ENCODE assay signal across 29 mouse cellular contexts in genomic region chr16:26669081-26669480, GRCm38 (mm10).
DNase-seq lines count a peak whose midpoint lies in the region; ATAC-seq and TF ChIP-seq lines count a peak whose summit lies in the region.
"Had no signal": no experiment of that assay in that cellular context is flagged by ENCODE, and none has a peak within 500 bp of the region (broad histone marks: within the 10 kb centered on the region; RNA-seq: fewer than 3 reads in every experiment).

No protein-coding gene starts in this region.

- TF ChIP-seq CTCF in layer of hippocampus, adult 2 months (conservative IDR thresholded peaks at IDR 0.05), result no peak
- TF ChIP-seq CTCF in embryonic fibroblast, embryonic 13.5 days (IDR thresholded peaks at IDR 0.05; ENCODE audit: borderline replicate concordance, insufficient read depth, low read length), result no peak

- no peak overlapping the region for H3K4me3 ChIP-seq in layer of hippocampus, adult 2 months
- no peak overlapping the region for H3K4me3 ChIP-seq in embryonic fibroblast, embryonic 13.5 days (ENCODE audit: insufficient read depth, low read length)
- H3K4me3 ChIP-seq in neural tube, embryonic 15.5 days (replicated peaks), result no peak overlapping the region
- H3K4me3 ChIP-seq: embryonic facial prominence, embryonic 13.5 days; erythroblast, embryonic 14.5 days; forebrain, embryonic 13.5 days; heart, embryonic 12.5 days; hindbrain, embryonic 10.5 days; hindbrain, embryonic 15.5 days; kidney, embryonic 15.5 days; midbrain, embryonic 13.5 days; neural tube, embryonic 13.5 days; stomach, embryonic 15.5 days had no signal

- 0 out of 2 replicates have a peak, but pooled peaks have one; percentile 23 for ATAC-seq in megakaryocyte progenitor cell, adult 5-6 weeks (replicated peaks; ENCODE audit: poor library complexity)
- no peak for ATAC-seq in neural tube, embryonic 15.5 days (ENCODE audit: low FRiP score)
- ATAC-seq: forebrain, embryonic 13.5 days; inflammation-experienced regulatory T-cells, adult 6 months; midbrain, embryonic 13.5 days had no signal

- no peaks in the 10 kb centered on the region; the same call in 1 of the 2 replicates for H3K4me1 ChIP-seq in embryonic fibroblast, embryonic 13.5 days (ENCODE audit: control insufficient read depth, insufficient read depth, low read length)
- H3K4me1 ChIP-seq in neural tube, embryonic 15.5 days, result no peaks in the 10 kb centered on the region
- H3K4me1 ChIP-seq: embryonic facial prominence, embryonic 13.5 days; forebrain, embryonic 13.5 days; heart, embryonic 12.5 days; hindbrain, embryonic 10.5 days; hindbrain, embryonic 15.5 days; kidney, embryonic 15.5 days; midbrain, embryonic 13.5 days; neural tube, embryonic 13.5 days; stomach, embryonic 15.5 days had no signal

- H3K27me3 ChIP-seq in neural tube, embryonic 15.5 days (replicated peaks), result no peaks in the 10 kb centered on the region
- H3K27me3 ChIP-seq: embryonic facial prominence, embryonic 13.5 days; forebrain, embryonic 13.5 days; heart, embryonic 12.5 days; hindbrain, embryonic 15.5 days; kidney, embryonic 15.5 days; midbrain, embryonic 13.5 days; neural tube, embryonic 13.5 days; stomach, embryonic 15.5 days had no signal

- no peak for DNase-seq in layer of hippocampus, adult 2 months (ENCODE audit: low spot score in 2 of 2)
- DNase-seq in layer of hippocampus, adult 9-11 months, result no peak
- peak; percentile 58 for DNase-seq in Muller cell, postnatal 12 days (ENCODE audit: inconsistent ontology term)
- no peak for DNase-seq in layer of hippocampus, postnatal 25 days (ENCODE audit: extremely low spot score in 1 of 2, low spot score in 1 of 2)
- DNase-seq: adrenal gland, postnatal 10 days; B cell, adult 2 months; cerebellum, adult 8-10 months; gastrocnemius, postnatal 10 days; heart, adult 11 months; kidney, adult 11 months; kidney, postnatal 4 days; left cerebral cortex, postnatal 4 days; lung, embryonic 14.5 days; lung, postnatal 4 days had no signal

- H3K9me3 ChIP-seq in neural tube, embryonic 15.5 days (replicated peaks), result no peaks in the 10 kb centered on the region
- H3K9me3 ChIP-seq: embryonic facial prominence, embryonic 13.5 days; forebrain, embryonic 13.5 days; heart, embryonic 12.5 days; hindbrain, embryonic 10.5 days; hindbrain, embryonic 15.5 days; kidney, embryonic 15.5 days; midbrain, embryonic 13.5 days; neural tube, embryonic 13.5 days; stomach, embryonic 15.5 days had no signal

- 65% methylated on average over 2 of the region's 2 CpGs for WGBS in neural tube, embryonic 15.5 days

- H3K27ac ChIP-seq in layer of hippocampus, adult 2 months, result peak overlapping the region; percentile 40; the same call in 1 of the 2 replicates
- H3K27ac ChIP-seq in embryonic fibroblast, embryonic 13.5 days (ENCODE audit: insufficient read depth, low read length), result peak overlapping the region; percentile 34; the same call in 1 of the 2 replicates
- no peak overlapping the region for H3K27ac ChIP-seq in neural tube, embryonic 15.5 days (replicated peaks)
- H3K27ac ChIP-seq: embryonic facial prominence, embryonic 13.5 days; forebrain, embryonic 13.5 days; hindbrain, embryonic 10.5 days; hindbrain, embryonic 15.5 days; kidney, embryonic 15.5 days; liver, embryonic 14.5 days; midbrain, embryonic 13.5 days; neural tube, embryonic 13.5 days; stomach, embryonic 15.5 days had no signal

- no peak overlapping the region for H3K9ac ChIP-seq in neural tube, embryonic 15.5 days (replicated peaks)
- H3K9ac ChIP-seq: embryonic facial prominence, embryonic 13.5 days; forebrain, embryonic 13.5 days; heart, embryonic 12.5 days; hindbrain, embryonic 15.5 days; kidney, embryonic 15.5 days; liver, embryonic 14.5 days; lung, embryonic 14.5 days; midbrain, embryonic 13.5 days; neural tube, embryonic 13.5 days; stomach, embryonic 15.5 days had no signal

- H3K36me3 ChIP-seq in neural tube, embryonic 15.5 days, result no peaks in the 10 kb centered on the region
- H3K36me3 ChIP-seq: embryonic facial prominence, embryonic 13.5 days; heart, embryonic 12.5 days; hindbrain, embryonic 10.5 days; hindbrain, embryonic 15.5 days; kidney, embryonic 15.5 days; midbrain, embryonic 13.5 days; neural tube, embryonic 13.5 days; stomach, embryonic 15.5 days had no signal

- no peak overlapping the region for H3K4me2 ChIP-seq in neural tube, embryonic 15.5 days
- H3K4me2 ChIP-seq: embryonic facial prominence, embryonic 13.5 days; forebrain, embryonic 13.5 days; heart, embryonic 12.5 days; hindbrain, embryonic 15.5 days; kidney, embryonic 15.5 days; lung, embryonic 14.5 days; midbrain, embryonic 13.5 days; neural tube, embryonic 13.5 days; stomach, embryonic 15.5 days had no signal

- no peak for TF ChIP-seq POLR2A in embryonic fibroblast, embryonic 13.5 days (IDR thresholded peaks at IDR 0.05; ENCODE audit: low read depth, low read length)
